ENCODE assay signal across 13 mouse cellular contexts in the genomic region with DNA sequence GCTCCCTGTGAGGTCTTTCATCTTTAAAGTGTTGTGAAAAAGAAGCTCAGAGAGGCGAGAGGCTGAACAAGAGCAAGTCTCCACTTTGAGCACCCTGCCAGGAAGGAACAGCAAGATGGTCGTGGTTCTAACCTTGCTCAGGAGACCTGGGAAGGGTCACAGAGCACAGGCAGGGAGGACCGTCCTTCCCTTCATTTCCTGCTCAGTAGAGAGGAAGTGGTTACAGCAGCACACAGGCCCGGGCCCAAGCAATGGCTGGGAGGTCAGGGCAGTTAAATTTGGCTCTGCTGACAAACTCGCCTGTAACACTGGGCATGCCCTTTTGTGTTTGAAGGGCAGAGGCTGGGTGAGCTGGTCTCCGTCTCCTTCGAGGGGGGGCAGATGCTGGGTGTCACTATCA.
"Had no signal": no experiment of that assay in that cellular context is flagged by ENCODE, and none has a peak within 500 bp of the region (broad histone marks: within the 10 kb centered on the region; RNA-seq: fewer than 3 reads in every experiment).

No protein-coding gene starts in this region.

- H3K27me3 ChIP-seq: stomach, embryonic 15.5 days had no signal

- H3K27ac ChIP-seq: limb, embryonic 10.5 days; liver, embryonic 12.5 days; neural tube, embryonic 13.5 days; stomach, embryonic 15.5 days had no signal

- ATAC-seq: liver, embryonic 12.5 days; midbrain, embryonic 16.5 days had no signal

- DNase-seq: kidney, adult 18-20 months; kidney, postnatal 25 days; layer of hippocampus, adult 9-11 months; lung, embryonic 14.5 days; lung, postnatal 14 days; retina, postnatal 1 day; thymus, adult 2 months; thymus, postnatal 25 days had no signal

- H3K4me3 ChIP-seq: limb, embryonic 10.5 days; liver, embryonic 12.5 days; neural tube, embryonic 13.5 days; stomach, embryonic 15.5 days had no signal

- H3K4me1 ChIP-seq: liver, embryonic 12.5 days; neural tube, embryonic 13.5 days had no signal

- H3K36me3 ChIP-seq: limb, embryonic 10.5 days; liver, embryonic 12.5 days; neural tube, embryonic 13.5 days; stomach, embryonic 15.5 days had no signal
